Mouse (Mus musculus) 3T3-L1 (cell line): ENCODE measurements at regions not wholly inside any gene's neighbourhood (a gene's known extent, or its start where the extent isn't known, plus 50 kb on each side); places are given as distances from the start of the nearest gene placed in this dataset.
A peak's percentile ranks its signal among the peaks of the same experiment; 100 is the strongest.

Experiments used
- DNase-seq: peaks from one replicate; pipeline ENCODE4 v3.0.0-alpha.2; 2015; ENCODE audit warnings: low read depth, low spot score

GRCm38 (mm10) chr2:55817273-55817672 lies 381.5 kb downstream of the Kcnj3 start:
- DNase-seq, result no peak

GRCm38 (mm10) chr2:55818220-55818619 lies 382.4 kb downstream of the Kcnj3 start:
- DNase-seq, result no peak

- peak; percentile 81 for DNase-seq
These were observed 387.0 kb downstream of the Kcnj3 start for GRCm38 (mm10) chr2:55822726-55823125.

GRCm38 (mm10) chr2:55841521-55841920 lies 405.8 kb downstream of the Kcnj3 start:
- DNase-seq, result peak; percentile 80

GRCm38 (mm10) chr2:55846832-55847382 lies 411.1 kb downstream of the Kcnj3 start:
- peak; percentile 61 for DNase-seq

- DNase-seq, result no peak
These were observed 426.7 kb downstream of the Kcnj3 start for GRCm38 (mm10) chr2:55862479-55862878.

GRCm38 (mm10) chr2:55889976-55890375 lies 454.2 kb downstream of the Kcnj3 start:
- no peak for DNase-seq

- DNase-seq, result no peak
These were observed 457.2 kb downstream of the Kcnj3 start for GRCm38 (mm10) chr2:55892821-55893535.

GRCm38 (mm10) chr2:55920294-55920693 lies 484.5 kb downstream of the Kcnj3 start:
- peak; percentile 66 for DNase-seq
